Mouse (Mus musculus): Measurements from ENCODE around the gene Acadl. TPM values are rescaled to one million over a fixed set of nuclear protein-coding genes. Genes with fewer than 3 reads are reported as not detected.

Acadl gene
- polyA plus RNA-seq, 1 experiment from 2014 or later: 40.7 TPM

GRCm38 (mm10) chr1:66845690-66846318 lies 17.3 kb downstream of the Acadl start:
- H3K4me2 ChIP-seq (ENCODE audit: low read depth, low read length): no peak overlapping the region
- peaks cover 5% of the 10 kb centered on the region; the same call in 1 of the 2 replicates for H3K36me3 ChIP-seq (ENCODE audit: control insufficient read depth, insufficient read depth, low read length)
- H3K9me3 ChIP-seq (ENCODE audit: control insufficient read depth, low read length): no peaks in the 10 kb centered on the region; the same call in 1 of the 2 replicates
- H3K9ac ChIP-seq (replicated peaks; ENCODE audit: low read depth, low read length): no peak overlapping the region
- H3K27ac ChIP-seq (ENCODE audit: low read depth, low read length): no peak overlapping the region
- no peak for ATAC-seq (ENCODE audit: low read depth)
- H3K4me1 ChIP-seq (ENCODE audit: control insufficient read depth, insufficient read depth, low read length): no peaks in the 10 kb centered on the region
- WGBS: 96% methylated on average over 5 of the region's 5 CpGs
- H3K27me3 ChIP-seq (ENCODE audit: control insufficient read depth, insufficient read depth, low read length): no peaks in the 10 kb centered on the region
- no peak overlapping the region for H3K4me3 ChIP-seq (ENCODE audit: low read depth, low read length)

- no peak overlapping the region for H3K9ac ChIP-seq (replicated peaks; ENCODE audit: low read depth, low read length)
- no peaks in the 10 kb centered on the region for H3K36me3 ChIP-seq (ENCODE audit: control insufficient read depth, insufficient read depth, low read length)
- no peak overlapping the region for H3K4me2 ChIP-seq (ENCODE audit: low read depth, low read length)
- no peak overlapping the region for H3K27ac ChIP-seq (ENCODE audit: low read depth, low read length)
- H3K27me3 ChIP-seq (ENCODE audit: control insufficient read depth, insufficient read depth, low read length): no peaks in the 10 kb centered on the region
- no peak overlapping the region for H3K4me3 ChIP-seq (ENCODE audit: low read depth, low read length)
- H3K4me1 ChIP-seq (ENCODE audit: control insufficient read depth, insufficient read depth, low read length): no peaks in the 10 kb centered on the region
- H3K9me3 ChIP-seq (ENCODE audit: control insufficient read depth, low read length): no peaks in the 10 kb centered on the region
- no peak for ATAC-seq (ENCODE audit: low read depth)
- WGBS: 67% methylated on average over 10 of the region's 10 CpGs
Measured at GRCm38 (mm10) chr1:66841938-66842337, 21.1 kb downstream of the Acadl start.

GRCm38 (mm10) chr1:66841510-66841909 lies 21.6 kb downstream of the Acadl start:
- H3K36me3 ChIP-seq (ENCODE audit: control insufficient read depth, insufficient read depth, low read length): no peaks in the 10 kb centered on the region
- no peak overlapping the region for H3K27ac ChIP-seq (ENCODE audit: low read depth, low read length)
- H3K27me3 ChIP-seq (ENCODE audit: control insufficient read depth, insufficient read depth, low read length): no peaks in the 10 kb centered on the region
- H3K4me1 ChIP-seq (ENCODE audit: control insufficient read depth, insufficient read depth, low read length): no peaks in the 10 kb centered on the region
- 86% methylated on average over 6 of the region's 6 CpGs for WGBS
- H3K9me3 ChIP-seq (ENCODE audit: control insufficient read depth, low read length): no peaks in the 10 kb centered on the region
- no peak overlapping the region for H3K4me3 ChIP-seq (ENCODE audit: low read depth, low read length)
- no peak for ATAC-seq (ENCODE audit: low read depth)
- no peak overlapping the region for H3K9ac ChIP-seq (replicated peaks; ENCODE audit: low read depth, low read length)
- no peak overlapping the region for H3K4me2 ChIP-seq (ENCODE audit: low read depth, low read length)

- Histone ChIP-seq H3K4me1 (ENCODE audit: control insufficient read depth, insufficient read depth, low read length) (no peaks in the 10 kb centered on the region), H3K36me3 (ENCODE audit: control insufficient read depth, insufficient read depth, low read length) (no peaks in the 10 kb centered on the region), H3K9ac (replicated peaks; ENCODE audit: low read depth, low read length) (no peak overlapping the region), H3K27me3 (ENCODE audit: control insufficient read depth, insufficient read depth, low read length) (no peaks in the 10 kb centered on the region), H3K9me3 (ENCODE audit: control insufficient read depth, low read length) (no peaks in the 10 kb centered on the region), H3K27ac (ENCODE audit: low read depth, low read length) (no peak overlapping the region), H3K4me2 (ENCODE audit: low read depth, low read length) (no peak overlapping the region), H3K4me3 (ENCODE audit: low read depth, low read length) (no peak overlapping the region)
- ATAC-seq (ENCODE audit: low read depth): no peak
- 69% methylated on average over 7 of the region's 7 CpGs for WGBS
Measured at GRCm38 (mm10) chr1:66839755-66840438, 23.2 kb downstream of the Acadl start.

- 83% methylated on average over 1 of the region's 1 CpGs for WGBS
- ATAC-seq (ENCODE audit: low read depth): no peak
- no peaks in the 10 kb centered on the region for H3K9me3 ChIP-seq (ENCODE audit: control insufficient read depth, low read length)
Measured at GRCm38 (mm10) chr1:66839135-66839534, 23.9 kb downstream of the Acadl start.

GRCm38 (mm10) chr1:66838184-66839042 lies 24.7 kb downstream of the Acadl start:
- WGBS: 60% methylated on average over 16 of the region's 16 CpGs
- H3K4me2 ChIP-seq (ENCODE audit: low read depth, low read length): no peak overlapping the region
- no peak overlapping the region for H3K27ac ChIP-seq (ENCODE audit: low read depth, low read length)
- H3K9me3 ChIP-seq (ENCODE audit: control insufficient read depth, low read length): no peaks in the 10 kb centered on the region
- no peak overlapping the region for H3K4me3 ChIP-seq (ENCODE audit: low read depth, low read length)
- H3K36me3 ChIP-seq (ENCODE audit: control insufficient read depth, insufficient read depth, low read length): no peaks in the 10 kb centered on the region
- H3K27me3 ChIP-seq (ENCODE audit: control insufficient read depth, insufficient read depth, low read length): no peaks in the 10 kb centered on the region
- ATAC-seq (ENCODE audit: low read depth): peak; percentile 54; the same call in 1 of the 2 replicates
- H3K9ac ChIP-seq (replicated peaks; ENCODE audit: low read depth, low read length): no peak overlapping the region
- no peaks in the 10 kb centered on the region for H3K4me1 ChIP-seq (ENCODE audit: control insufficient read depth, insufficient read depth, low read length)

More at GRCm38 (mm10) chr1:66839135-66839534, 23.9 kb downstream of the Acadl start:
- Histone ChIP-seq H3K4me2 (ENCODE audit: low read depth, low read length) (no peak overlapping the region), H3K27ac (ENCODE audit: low read depth, low read length) (no peak overlapping the region), H3K27me3 (ENCODE audit: control insufficient read depth, insufficient read depth, low read length) (no peaks in the 10 kb centered on the region), H3K4me1 (ENCODE audit: control insufficient read depth, insufficient read depth, low read length) (no peaks in the 10 kb centered on the region), H3K36me3 (ENCODE audit: control insufficient read depth, insufficient read depth, low read length) (no peaks in the 10 kb centered on the region), H3K9ac (replicated peaks; ENCODE audit: low read depth, low read length) (no peak overlapping the region), H3K4me3 (ENCODE audit: low read depth, low read length) (no peak overlapping the region)

- no peaks in the 10 kb centered on the region for H3K9me3 ChIP-seq (ENCODE audit: control insufficient read depth, low read length)
- H3K4me3 ChIP-seq (ENCODE audit: low read depth, low read length): no peak overlapping the region
- H3K27ac ChIP-seq (ENCODE audit: low read depth, low read length): no peak overlapping the region
- no peaks in the 10 kb centered on the region for H3K36me3 ChIP-seq (ENCODE audit: control insufficient read depth, insufficient read depth, low read length)
- no peaks in the 10 kb centered on the region for H3K27me3 ChIP-seq (ENCODE audit: control insufficient read depth, insufficient read depth, low read length)
- 91% methylated on average over 3 of the region's 3 CpGs for WGBS
- H3K4me1 ChIP-seq (ENCODE audit: control insufficient read depth, insufficient read depth, low read length): no peaks in the 10 kb centered on the region
- no peak overlapping the region for H3K4me2 ChIP-seq (ENCODE audit: low read depth, low read length)
- ATAC-seq (ENCODE audit: low read depth): no peak
- H3K9ac ChIP-seq (replicated peaks; ENCODE audit: low read depth, low read length): no peak overlapping the region
Measured at GRCm38 (mm10) chr1:66837207-66837606, 25.9 kb downstream of the Acadl start.

- Histone ChIP-seq H3K27me3 (ENCODE audit: control insufficient read depth, insufficient read depth, low read length) (no peaks in the 10 kb centered on the region), H3K4me1 (ENCODE audit: control insufficient read depth, insufficient read depth, low read length) (no peaks in the 10 kb centered on the region), H3K4me3 (ENCODE audit: low read depth, low read length) (no peak overlapping the region), H3K27ac (ENCODE audit: low read depth, low read length) (no peak overlapping the region), H3K36me3 (ENCODE audit: control insufficient read depth, insufficient read depth, low read length) (no peaks in the 10 kb centered on the region), H3K4me2 (ENCODE audit: low read depth, low read length) (no peak overlapping the region), H3K9ac (replicated peaks; ENCODE audit: low read depth, low read length) (no peak overlapping the region), H3K9me3 (ENCODE audit: control insufficient read depth, low read length) (no peaks in the 10 kb centered on the region)
- 88% methylated on average over 7 of the region's 7 CpGs for WGBS
- ATAC-seq (ENCODE audit: low read depth): no peak
Measured at GRCm38 (mm10) chr1:66832636-66833165, 30.4 kb downstream of the Acadl start.
